Mouse (Mus musculus) liver, embryonic 14.5 days (tissue): ENCODE data around the gene 3110040N11Rik.

Experiments used
- CTCF ChIP-seq: IDR thresholded peaks from 2 replicates; pipeline ENCODE4 v1.5.1; 2016; ENCODE audit warnings: antibody characterized with exemption, low read depth, control low read depth
- EP300 ChIP-seq: IDR thresholded peaks from 2 replicates; pipeline ENCODE4 v1.6.1; 2016; ENCODE audit warnings: antibody characterized with exemption, low read depth

GRCm38 (mm10) chr7:81762180-81763109, 26.8 kb downstream of the 3110040N11Rik start, which contains the start of gene Ramac:
- TF ChIP-seq EP300 = peak; percentile 51
- peak; percentile 55; the same call in 1 of the 2 replicates for TF ChIP-seq CTCF
